Mouse (Mus musculus): ENCODE measurements at regions not wholly inside any gene's neighbourhood (a gene's known extent, or its start where the extent isn't known, plus 50 kb on each side); places are given as distances from the start of the nearest gene placed in this dataset.
A peak's percentile ranks its signal among the peaks of the same experiment; 100 is the strongest.

- no peak for ATAC-seq (ENCODE audit: insufficient read depth, low read depth)
- Histone ChIP-seq H3K4me2 (ENCODE audit: low read depth, low read length) (no peak overlapping the region), H3K27ac (ENCODE audit: low read depth) (no peak overlapping the region)
Observed at GRCm38 (mm10) chr3:130905101-130905500, 174.9 kb upstream of the Rpl34 start.

GRCm38 (mm10) chr3:130903329-130903728 lies 173.1 kb upstream of the Rpl34 start:
- Histone ChIP-seq H3K9me3 (replicated peaks; ENCODE audit: control insufficient read depth, low read length) (no peaks in the 10 kb centered on the region), H3K36me3 (replicated peaks; ENCODE audit: control insufficient read depth, insufficient read depth, low read length) (no peaks in the 10 kb centered on the region), H3K4me1 (ENCODE audit: control insufficient read depth, insufficient read depth) (no peaks in the 10 kb centered on the region; the same call in 1 of the 2 replicates), H3K4me3 (ENCODE audit: low read depth, low read length) (no peak overlapping the region), H3K9ac (replicated peaks; ENCODE audit: low read depth, low read length) (no peak overlapping the region), H3K27ac (ENCODE audit: low read depth) (no peak overlapping the region), H3K27me3 (ENCODE audit: control insufficient read depth, insufficient read depth, low read length) (peaks cover 3% of the 10 kb centered on the region; the same call in 1 of the 2 replicates), H3K4me2 (ENCODE audit: low read depth, low read length) (no peak overlapping the region)
- WGBS = 84% methylated on average over 7 of the region's 7 CpGs
- TF ChIP-seq CTCF (IDR thresholded peaks at IDR 0.05; ENCODE audit: low read depth) (no peak), EP300 (IDR thresholded peaks at IDR 0.05; ENCODE audit: low read depth) (no peak)
- DNase-seq (ENCODE audit: low spot score) (no peak), ATAC-seq (ENCODE audit: insufficient read depth, low read depth) (no peak)

More at GRCm38 (mm10) chr3:130905101-130905500, 174.9 kb upstream of the Rpl34 start:
- Histone ChIP-seq H3K9me3 (replicated peaks; ENCODE audit: control insufficient read depth, low read length) (no peaks in the 10 kb centered on the region), H3K9ac (replicated peaks; ENCODE audit: low read depth, low read length) (no peak overlapping the region), H3K4me1 (ENCODE audit: control insufficient read depth, insufficient read depth) (no peaks in the 10 kb centered on the region; the same call in 1 of the 2 replicates), H3K27me3 (ENCODE audit: control insufficient read depth, insufficient read depth, low read length) (peaks cover 3% of the 10 kb centered on the region; the same call in 1 of the 2 replicates), H3K4me3 (ENCODE audit: low read depth, low read length) (no peak overlapping the region), H3K36me3 (replicated peaks; ENCODE audit: control insufficient read depth, insufficient read depth, low read length) (no peaks in the 10 kb centered on the region)
- 26% methylated on average over 8 of the region's 8 CpGs for WGBS
- TF ChIP-seq EP300 (IDR thresholded peaks at IDR 0.05; ENCODE audit: low read depth) (no peak), CTCF (IDR thresholded peaks at IDR 0.05; ENCODE audit: low read depth) (no peak)
- DNase-seq (ENCODE audit: low spot score) = no peak

- H3K9me3 ChIP-seq (replicated peaks; ENCODE audit: control insufficient read depth, low read length) = no peaks in the 10 kb centered on the region
Observed at GRCm38 (mm10) chr3:130902376-130902775, 172.2 kb upstream of the Rpl34 start.

GRCm38 (mm10) chr3:130901343-130901742 lies 171.1 kb upstream of the Rpl34 start:
- Histone ChIP-seq H3K4me3 (ENCODE audit: low read depth, low read length) (no peak overlapping the region), H3K9ac (replicated peaks; ENCODE audit: low read depth, low read length) (no peak overlapping the region; the same call in 1 of the 2 replicates), H3K4me1 (ENCODE audit: control insufficient read depth, insufficient read depth) (no peaks in the 10 kb centered on the region; the same call in 1 of the 2 replicates), H3K9me3 (replicated peaks; ENCODE audit: control insufficient read depth, low read length) (no peaks in the 10 kb centered on the region), H3K4me2 (ENCODE audit: low read depth, low read length) (peak overlapping the region; percentile 21; the same call in 1 of the 2 replicates), H3K27ac (ENCODE audit: low read depth) (peak overlapping the region; percentile 13; the same call in 1 of the 2 replicates), H3K36me3 (replicated peaks; ENCODE audit: control insufficient read depth, insufficient read depth, low read length) (no peaks in the 10 kb centered on the region), H3K27me3 (ENCODE audit: control insufficient read depth, insufficient read depth, low read length) (peaks cover 3% of the 10 kb centered on the region; the same call in 1 of the 2 replicates)
- TF ChIP-seq EP300 (IDR thresholded peaks at IDR 0.05; ENCODE audit: low read depth) (no peak), CTCF (IDR thresholded peaks at IDR 0.05; ENCODE audit: low read depth) (no peak)
- no peak for DNase-seq (ENCODE audit: low spot score)
- ATAC-seq (ENCODE audit: insufficient read depth, low read depth) = no peak
- WGBS = 52% methylated on average over 12 of the region's 12 CpGs

More at GRCm38 (mm10) chr3:130902376-130902775, 172.2 kb upstream of the Rpl34 start:
- no peaks in the 10 kb centered on the region; the same call in 1 of the 2 replicates for H3K4me1 ChIP-seq (ENCODE audit: control insufficient read depth, insufficient read depth)
- H3K4me2 ChIP-seq (ENCODE audit: low read depth, low read length) = no peak overlapping the region; the same call in 1 of the 2 replicates
- H3K36me3 ChIP-seq (replicated peaks; ENCODE audit: control insufficient read depth, insufficient read depth, low read length) = no peaks in the 10 kb centered on the region
- no peak for DNase-seq (ENCODE audit: low spot score)
- H3K9ac ChIP-seq (replicated peaks; ENCODE audit: low read depth, low read length) = no peak overlapping the region
- no peak overlapping the region for H3K27ac ChIP-seq (ENCODE audit: low read depth)
- ATAC-seq (ENCODE audit: insufficient read depth, low read depth) = no peak
- WGBS = 88% methylated on average over 7 of the region's 7 CpGs
- H3K4me3 ChIP-seq (ENCODE audit: low read depth, low read length) = no peak overlapping the region
- TF ChIP-seq EP300 (IDR thresholded peaks at IDR 0.05; ENCODE audit: low read depth) = no peak
- peaks cover 3% of the 10 kb centered on the region; the same call in 1 of the 2 replicates for H3K27me3 ChIP-seq (ENCODE audit: control insufficient read depth, insufficient read depth, low read length)

GRCm38 (mm10) chr3:130900846-130901245 lies 170.6 kb upstream of the Rpl34 start:
- Histone ChIP-seq H3K27me3 (ENCODE audit: control insufficient read depth, insufficient read depth, low read length) (peaks cover 3% of the 10 kb centered on the region; the same call in 1 of the 2 replicates), H3K36me3 (replicated peaks; ENCODE audit: control insufficient read depth, insufficient read depth, low read length) (no peaks in the 10 kb centered on the region), H3K4me2 (ENCODE audit: low read depth, low read length) (peak overlapping the region; percentile 21; the same call in 1 of the 2 replicates), H3K4me3 (ENCODE audit: low read depth, low read length) (no peak overlapping the region), H3K4me1 (ENCODE audit: control insufficient read depth, insufficient read depth) (no peaks in the 10 kb centered on the region; the same call in 1 of the 2 replicates), H3K27ac (ENCODE audit: low read depth) (peak overlapping the region; percentile 13; the same call in 1 of the 2 replicates), H3K9ac (replicated peaks; ENCODE audit: low read depth, low read length) (no peak overlapping the region), H3K9me3 (replicated peaks; ENCODE audit: control insufficient read depth, low read length) (no peaks in the 10 kb centered on the region)
- ATAC-seq (ENCODE audit: insufficient read depth, low read depth) (no peak), DNase-seq (ENCODE audit: low spot score) (no peak)
- 73% methylated on average over 6 of the region's 6 CpGs for WGBS
- TF ChIP-seq EP300 (IDR thresholded peaks at IDR 0.05; ENCODE audit: low read depth) = no peak
- TF ChIP-seq CTCF (IDR thresholded peaks at IDR 0.05; ENCODE audit: low read depth) = no peak
